Mouse (Mus musculus): ENCODE results near the gene Ppp1r9b.
A peak's percentile ranks its signal among the peaks of the same experiment; 100 is the strongest.
"Not testable (repeated sequence)": the region's sequence is repeated elsewhere in the genome, so short reads cannot be mapped to it uniquely, and the experiment has no call there.

Ppp1r9b gene

DNA sequence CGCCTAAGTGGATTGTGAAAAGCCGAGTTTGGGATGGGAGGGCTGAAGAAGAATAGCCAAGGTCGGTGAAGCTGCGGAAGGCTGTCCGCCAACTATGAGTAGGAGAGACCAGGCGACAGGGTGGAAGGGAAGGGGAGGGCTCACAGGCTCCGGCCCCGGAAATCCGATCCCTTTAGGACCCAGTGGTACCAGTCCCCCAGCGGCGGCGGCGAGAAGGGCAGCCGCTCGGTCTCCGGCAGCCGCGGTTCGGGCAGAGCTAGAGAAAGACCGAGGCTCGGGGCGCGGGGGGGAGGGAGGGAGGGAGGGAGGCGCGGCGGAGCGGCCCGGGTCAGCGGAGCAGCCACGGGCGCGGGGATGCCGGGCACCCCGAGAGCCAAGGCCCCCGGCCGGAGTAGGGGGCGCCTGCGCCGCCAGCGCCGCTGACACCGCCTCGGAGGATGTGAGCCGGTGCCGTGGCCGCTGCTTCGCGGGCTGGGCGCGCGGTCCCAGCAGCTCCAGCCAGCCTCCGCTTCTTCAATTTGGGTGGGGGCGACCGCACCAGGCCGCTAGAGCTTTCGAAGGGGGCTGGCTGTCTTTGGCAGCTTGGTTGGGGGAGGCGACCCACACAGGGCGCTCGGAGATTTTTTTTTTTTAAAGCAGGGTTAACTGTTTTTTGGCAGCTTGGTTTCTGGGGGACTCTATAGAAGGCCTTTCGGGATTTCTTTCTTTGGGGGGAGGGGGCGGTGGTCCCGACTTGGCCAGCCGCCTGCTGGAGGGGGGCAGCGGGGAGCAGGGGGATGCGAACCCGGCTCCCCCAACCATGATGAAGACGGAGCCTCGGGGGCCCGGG, at the start of gene Ppp1r9b:
Ppp1r9b (plus strand) TSS at position 287 of the 829 bp plus-strand sequence.
- peak; percentile 90 for DNase-seq

DNA sequence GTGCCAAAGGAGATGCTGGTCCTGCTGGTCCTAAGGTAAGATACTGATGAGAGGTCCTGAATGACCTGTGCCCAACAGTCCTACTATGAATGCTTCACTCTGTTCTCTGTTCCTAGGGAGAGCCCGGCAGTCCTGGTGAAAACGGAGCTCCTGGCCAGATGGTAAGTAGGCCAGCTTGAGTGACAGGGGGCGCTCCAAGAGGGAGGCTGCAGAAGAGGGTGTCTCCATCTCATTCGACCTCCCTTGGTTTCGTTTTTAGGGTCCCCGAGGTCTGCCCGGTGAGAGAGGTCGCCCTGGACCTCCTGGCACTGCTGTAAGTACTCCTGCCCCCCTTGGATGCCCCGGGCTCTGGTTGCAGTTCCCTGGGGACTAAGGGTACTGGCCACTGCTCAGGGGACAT, 49.7 kb upstream of the Ppp1r9b start:
- no peak for DNase-seq

DNA sequence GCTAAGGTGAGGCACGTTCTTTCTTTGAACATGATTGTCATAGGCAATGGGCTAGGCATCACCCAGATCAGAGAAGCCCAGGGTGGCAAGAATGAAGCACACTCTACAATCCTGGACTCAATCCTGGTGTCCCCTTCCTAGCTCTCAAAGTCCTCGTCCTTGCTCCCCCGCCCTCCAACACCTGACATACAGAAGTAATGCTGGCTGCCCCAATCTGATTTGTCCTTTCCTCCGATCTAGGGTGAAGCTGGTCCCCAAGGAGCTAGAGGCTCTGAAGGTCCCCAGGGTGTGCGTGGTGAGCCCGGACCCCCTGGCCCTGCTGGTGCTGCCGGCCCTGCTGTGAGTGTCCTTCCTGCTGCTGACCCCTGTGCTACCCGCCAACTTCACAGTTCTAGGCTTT, 49.1 kb upstream of the Ppp1r9b start:
- no peak for DNase-seq

DNA sequence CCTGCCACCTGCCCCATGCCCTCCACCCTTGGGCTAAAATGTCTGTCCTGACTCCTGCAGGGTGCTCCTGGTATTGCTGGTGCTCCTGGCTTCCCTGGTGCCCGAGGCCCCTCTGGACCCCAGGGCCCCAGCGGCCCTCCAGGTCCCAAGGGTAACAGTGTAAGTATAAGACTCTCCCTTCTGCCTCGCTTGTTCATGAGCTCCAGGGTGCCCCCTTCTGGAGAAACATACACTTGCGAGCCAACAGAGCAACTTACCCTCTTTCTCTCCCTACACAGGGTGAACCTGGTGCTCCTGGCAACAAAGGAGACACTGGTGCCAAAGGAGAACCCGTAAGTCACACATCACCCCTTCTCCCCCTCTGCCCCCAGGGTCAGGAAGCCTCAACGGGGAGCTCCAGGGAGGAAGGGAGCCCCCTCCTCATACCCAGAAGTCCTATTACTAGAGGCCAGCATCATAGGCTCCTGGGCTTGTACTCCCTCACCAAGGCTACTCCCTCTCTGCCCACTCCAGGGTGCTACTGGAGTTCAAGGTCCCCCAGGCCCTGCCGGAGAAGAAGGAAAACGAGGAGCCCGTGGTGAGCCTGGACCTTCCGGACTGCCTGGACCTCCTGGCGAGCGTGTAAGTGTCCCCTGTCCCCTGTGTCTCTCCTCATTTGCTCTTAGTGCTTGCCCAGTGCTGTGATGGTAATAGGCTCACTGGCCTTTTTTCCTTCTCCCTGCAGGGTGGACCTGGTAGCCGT, 48.4 kb upstream of the Ppp1r9b start:
- DNase-seq: peak; percentile 40

DNA sequence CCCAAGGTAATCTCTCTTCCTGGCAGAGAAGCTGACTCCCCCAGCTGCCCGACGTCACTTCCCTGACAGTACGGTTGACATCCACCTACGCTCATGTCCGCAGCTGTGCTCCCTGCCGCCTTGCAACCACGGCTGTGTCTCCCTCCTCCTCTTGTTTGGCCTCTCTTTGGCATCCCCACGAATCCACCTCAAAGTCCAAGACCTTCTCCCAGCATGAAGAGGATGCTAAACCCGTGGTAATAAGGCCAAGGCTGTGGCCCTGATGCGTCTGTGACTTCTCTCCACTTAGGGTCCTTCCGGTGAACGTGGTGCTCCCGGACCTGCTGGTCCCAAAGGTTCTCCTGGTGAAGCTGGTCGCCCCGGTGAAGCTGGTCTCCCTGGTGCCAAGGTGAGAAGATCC, 47.8 kb upstream of the Ppp1r9b start:
- no peak for DNase-seq

DNA sequence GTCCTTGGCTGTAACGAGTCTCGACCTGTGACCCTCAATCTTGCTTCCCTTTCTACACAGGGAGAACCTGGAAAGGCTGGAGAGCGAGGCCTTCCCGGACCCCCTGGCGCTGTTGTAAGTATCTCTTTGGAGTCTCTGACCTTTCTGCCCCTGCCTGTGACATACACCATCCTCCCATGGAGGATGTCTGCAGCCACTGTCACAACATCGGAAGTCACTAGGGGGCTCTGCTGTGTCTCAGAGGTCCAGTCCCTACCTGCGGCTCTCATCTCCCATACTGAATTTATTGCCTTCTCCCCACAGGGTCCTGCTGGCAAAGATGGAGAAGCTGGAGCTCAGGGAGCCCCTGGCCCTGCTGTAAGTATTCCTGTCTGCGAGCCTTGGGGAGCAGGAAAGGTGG, 46.5 kb upstream of the Ppp1r9b start:
- no peak for DNase-seq

DNA sequence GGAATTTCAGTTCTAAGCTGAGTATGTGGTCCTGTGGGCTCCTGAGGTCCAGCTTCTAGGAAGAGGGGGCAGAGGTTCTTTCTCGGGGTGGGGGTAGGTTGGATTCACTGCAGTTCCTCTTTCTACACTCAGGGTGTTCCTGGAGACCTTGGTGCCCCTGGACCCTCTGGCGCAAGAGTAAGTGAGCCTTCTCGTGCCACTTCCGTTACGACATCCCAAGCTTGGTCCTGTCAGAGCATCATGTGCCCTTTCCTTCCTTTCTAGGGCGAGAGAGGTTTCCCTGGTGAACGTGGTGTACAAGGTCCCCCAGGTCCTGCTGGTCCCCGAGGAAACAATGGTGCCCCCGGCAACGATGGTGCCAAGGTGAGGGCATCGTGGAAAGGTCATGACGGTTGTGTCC, 45.6 kb upstream of the Ppp1r9b start:
- no peak for DNase-seq

DNA sequence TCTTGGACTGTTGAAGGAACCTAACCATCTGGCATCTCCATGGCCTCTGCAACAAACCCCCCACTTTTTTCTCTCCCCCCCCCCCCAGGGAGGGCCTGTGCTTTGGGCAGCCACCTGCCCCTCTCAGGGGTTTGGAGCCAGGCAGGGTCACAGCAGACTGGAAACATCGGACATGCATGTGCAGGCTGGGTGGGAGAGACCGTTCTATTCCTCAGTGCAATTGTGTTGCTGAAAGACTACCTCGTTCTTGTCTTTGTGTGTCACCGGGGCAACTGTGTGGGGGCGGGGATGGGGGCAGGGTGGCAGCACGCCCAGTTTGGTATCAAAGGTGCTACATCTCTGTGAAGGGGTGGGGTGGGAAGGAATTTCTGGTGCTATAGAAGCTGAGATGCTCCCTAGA, 38.7 kb upstream of the Ppp1r9b start:
- no peak for DNase-seq

DNA sequence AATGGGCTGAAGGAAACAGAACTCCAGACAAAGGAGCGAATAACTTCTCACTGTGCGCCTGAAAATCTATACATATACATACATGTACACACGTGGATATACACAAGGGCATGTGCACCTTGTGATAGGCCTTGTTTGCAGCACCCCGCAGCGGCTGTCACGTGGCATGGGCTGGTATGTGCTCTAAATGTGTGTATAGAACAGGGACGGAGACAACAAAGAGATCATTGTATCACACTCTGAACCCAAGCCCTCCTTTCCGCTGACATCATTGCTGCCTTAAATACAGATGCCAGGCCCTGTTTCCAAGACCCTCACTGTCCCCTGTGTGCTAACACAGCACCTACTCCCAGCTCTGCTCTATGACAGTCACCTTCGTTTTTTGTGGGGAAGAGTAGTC, 35.7 kb upstream of the Ppp1r9b start:
- no peak for DNase-seq

DNA sequence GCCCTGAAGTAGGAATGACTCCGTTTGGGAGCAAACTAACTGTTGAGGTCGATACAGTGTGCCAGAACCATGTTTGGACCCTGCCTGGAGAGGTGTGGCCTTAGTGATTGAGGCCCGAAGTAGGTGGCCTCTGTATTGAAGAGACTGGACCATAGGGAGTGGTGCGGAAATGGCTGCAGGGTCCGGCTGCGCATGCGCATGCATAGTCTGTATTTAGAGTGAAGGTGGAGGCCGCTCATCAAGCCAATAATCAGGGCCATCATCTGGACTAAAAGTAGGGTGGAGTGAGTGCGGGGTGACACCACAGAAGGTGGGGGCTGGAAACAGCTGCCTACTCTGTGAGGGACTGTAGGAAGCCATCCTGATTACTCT, 33.2 kb upstream of the Ppp1r9b start:
- no peak for DNase-seq

DNA sequence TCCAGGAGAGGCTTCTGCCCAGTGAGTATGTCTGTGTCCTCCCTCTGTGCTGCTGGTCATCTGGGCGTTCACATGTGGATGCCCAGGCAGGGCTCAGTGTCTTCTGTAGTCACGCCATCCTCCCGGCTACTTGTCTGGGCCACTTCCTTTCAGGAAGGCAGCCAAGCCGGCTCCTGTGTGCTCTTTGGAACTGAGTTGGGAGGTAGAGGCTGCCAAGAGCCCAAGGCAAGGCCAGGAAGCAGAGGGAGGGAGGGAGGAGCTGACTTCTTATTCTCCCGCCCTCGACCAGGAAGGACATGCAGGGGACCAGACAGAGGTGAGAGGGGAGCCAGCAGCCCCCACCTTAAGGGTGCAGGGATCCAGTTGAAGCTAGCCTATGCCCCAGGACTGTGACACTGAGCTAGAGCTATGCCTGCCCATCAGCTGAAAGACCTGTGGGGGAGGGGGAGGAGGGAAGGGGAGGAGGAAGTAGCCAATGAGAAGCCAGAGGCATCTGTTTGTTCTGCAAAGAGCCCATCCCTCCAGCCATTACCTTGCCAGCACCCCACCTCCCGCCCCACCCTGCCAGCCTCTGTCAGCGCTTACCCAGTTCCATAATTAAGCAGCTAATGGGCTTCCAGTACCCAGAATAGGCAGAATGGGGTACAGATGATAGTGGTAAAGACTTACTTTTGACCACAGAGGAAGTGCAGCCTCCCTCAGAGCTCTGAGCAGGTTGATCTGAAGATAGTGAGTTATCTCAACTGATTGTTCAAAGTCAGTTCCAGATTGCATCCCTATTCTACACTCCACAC, 32.6 kb upstream of the Ppp1r9b start:
- DNase-seq: no peak

DNA sequence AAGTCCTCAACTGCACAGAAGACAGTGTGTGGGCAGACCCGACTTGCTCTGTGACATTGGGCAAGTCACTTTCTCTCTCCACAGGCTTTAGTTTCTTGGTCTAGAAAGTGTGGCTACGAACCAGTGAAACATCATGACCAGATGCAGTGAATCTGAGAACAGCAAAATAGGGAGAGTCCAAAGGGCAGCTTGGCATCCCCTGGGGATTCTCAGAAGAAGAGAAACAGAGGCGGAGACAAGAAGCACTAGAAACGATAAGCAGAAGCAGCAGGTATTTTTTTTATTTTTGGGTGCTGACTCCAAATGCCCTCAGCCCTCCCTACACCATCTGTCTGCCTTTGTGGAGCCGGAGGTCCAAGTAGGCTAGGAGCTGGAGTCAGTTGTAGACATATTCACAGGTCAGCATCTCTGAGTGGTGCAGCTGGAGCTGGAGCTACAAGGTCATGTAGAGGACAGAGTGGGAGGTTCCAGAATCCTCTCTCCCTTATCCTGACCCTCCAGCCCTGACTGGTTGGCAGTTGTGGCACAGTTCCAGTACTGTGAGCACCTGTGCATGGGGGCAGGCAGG, 28.2 kb upstream of the Ppp1r9b start:
- no peak for DNase-seq

DNA sequence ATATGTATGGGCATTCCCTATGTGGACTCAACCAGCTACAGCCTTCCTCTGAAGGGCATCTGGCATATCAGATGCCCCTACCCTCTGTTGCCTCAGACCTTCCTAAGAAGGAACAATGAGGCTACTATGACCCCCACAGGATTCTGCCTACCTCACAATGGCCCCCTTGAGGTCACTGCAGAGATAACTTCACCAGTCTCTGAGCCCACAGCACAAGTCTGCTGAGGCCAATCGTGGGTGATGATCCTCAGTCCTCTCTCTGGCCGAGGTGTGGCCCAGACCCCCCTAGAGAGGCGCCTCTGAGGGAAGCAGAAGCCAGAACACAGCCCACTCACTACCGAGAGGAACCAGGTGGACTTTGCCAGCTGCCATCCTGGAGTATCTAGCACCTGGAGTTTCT, 23.4 kb upstream of the Ppp1r9b start, which contains the start of gene Hils1:
Hils1 (plus strand) TSS at position 175 of the 400 bp plus-strand sequence.
- DNase-seq: no peak

DNA sequence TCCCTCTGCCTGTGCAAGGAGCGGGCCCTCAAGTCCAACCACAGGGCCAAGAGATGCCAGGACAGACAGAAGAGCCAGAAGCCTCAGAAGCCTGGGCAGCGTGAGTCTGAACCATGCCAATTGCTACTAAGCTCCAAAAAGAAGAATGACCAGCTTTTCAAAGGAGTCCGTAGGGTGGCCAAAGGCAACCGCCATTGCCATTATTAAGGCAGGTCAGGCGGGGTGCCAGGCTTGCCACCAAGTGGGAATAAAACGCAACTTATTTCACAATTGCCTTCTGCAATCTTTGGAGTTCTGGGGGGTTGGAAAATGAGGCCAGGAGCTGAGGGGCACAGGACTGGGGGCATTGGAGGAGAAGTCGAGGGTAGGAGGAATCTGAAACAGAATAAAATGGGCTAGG, 22.6 kb upstream of the Ppp1r9b start:
- no peak for DNase-seq

DNA sequence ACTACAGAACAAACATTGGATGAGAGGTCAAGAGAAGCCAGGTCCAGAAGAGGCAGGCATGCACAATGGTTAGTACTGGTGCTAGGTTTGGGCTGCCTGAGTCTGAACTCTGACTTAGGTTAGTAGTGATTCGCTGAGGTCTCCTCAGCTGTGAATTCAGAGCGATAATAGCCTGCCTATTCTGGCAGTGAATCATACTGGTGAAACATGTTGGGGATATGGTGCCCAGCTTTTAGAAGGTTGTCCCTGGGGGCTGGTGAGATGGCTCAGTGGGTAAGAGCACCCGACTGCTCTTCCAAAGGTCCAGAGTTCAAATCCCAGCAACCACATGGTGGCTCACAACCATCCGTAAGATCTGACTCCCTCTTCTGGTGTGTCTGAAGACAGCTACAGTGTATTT, 21.1 kb upstream of the Ppp1r9b start:
- DNase-seq: not testable (repeated sequence)

DNA sequence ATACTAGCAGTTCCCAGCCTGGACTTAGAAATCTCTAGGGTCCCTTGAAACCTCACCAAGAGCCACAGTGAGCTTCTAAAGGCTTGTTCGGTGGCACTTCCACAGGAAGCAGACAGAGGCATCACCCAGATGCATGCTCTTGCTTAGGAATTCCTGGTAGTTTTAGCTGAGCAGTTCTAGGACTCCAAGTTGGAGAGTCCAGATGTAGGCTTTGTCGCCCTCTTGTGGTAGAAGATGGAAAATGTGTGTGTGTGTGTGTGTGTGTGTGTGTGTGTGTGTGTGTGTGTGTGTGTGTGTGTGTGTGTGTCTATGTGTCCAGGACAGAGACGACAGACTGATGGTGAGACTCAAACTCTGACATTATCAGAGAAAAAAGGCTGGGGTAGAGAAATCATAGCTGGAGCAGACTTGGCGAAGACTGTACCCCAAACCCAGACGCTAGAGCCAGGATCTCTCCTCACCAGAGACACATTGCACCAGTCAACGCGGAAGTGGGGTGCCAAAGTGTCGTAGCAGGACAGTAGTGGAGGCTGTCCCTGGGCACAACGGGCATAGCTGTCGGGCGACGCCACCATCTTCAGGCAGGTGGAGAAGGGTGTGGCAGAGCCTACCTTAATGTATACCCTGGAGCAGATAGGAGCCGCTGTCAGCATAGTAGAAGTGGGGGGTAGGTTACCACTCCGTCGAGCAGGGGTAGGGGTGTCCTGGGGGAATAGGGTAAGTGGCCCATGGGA, 20.5 kb upstream of the Ppp1r9b start:
- peak; percentile 66 for DNase-seq

DNA sequence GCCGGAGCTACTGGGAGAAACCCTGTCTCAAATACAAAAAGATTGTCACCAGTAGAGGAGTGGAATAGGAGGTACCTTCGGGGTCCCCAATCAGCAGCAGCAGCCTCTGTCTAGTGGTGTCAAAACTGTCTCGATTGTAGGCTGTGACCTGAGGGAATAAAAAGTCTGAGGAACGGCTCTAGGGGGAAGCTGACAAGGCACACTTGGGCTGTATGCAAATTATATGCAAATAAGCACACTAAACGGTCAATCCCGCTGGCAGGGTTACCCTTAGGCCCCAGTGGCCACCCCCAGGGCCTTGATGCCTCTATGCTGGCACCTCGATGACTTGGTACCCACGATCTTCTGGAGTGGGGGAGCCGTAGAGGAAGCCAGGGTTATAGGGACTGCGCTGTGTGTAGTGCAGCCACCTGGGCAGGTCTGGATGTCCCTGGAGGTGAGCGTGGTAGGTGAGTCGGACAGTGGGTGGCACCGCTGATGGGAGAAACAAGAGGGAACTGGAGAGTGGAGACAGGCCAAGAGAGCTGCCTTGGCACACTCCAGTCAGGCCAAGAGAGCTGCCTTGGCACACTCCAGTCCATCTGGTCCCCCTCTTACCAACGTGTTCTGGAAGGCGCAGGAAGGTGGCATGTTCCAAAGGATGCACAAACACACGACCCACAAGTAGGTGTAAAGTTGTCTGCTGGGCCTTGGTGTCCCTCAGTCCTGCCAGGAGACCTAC, 18.8 kb upstream of the Ppp1r9b start:
- peak; percentile 47 for DNase-seq

DNA sequence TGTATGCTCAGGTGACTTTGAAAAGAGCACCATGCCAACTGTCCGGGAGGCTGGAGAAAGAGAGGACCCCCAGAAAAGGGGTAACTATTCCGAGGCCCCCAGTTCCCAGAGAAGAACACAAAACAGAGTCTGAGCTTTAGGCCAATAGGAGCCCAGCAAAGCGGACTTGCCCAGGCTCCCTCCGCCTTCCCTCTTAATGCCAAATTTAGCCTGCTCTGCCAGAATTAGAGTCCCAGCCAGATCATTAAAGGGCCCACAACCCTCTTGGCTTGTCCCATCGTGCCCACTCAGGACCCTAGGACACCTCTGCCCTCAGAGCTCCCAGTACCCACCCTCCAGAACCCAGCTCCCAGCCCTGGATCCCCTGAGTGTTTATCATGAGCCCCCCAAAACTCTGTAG, 17.9 kb upstream of the Ppp1r9b start:
- DNase-seq: no peak

DNA sequence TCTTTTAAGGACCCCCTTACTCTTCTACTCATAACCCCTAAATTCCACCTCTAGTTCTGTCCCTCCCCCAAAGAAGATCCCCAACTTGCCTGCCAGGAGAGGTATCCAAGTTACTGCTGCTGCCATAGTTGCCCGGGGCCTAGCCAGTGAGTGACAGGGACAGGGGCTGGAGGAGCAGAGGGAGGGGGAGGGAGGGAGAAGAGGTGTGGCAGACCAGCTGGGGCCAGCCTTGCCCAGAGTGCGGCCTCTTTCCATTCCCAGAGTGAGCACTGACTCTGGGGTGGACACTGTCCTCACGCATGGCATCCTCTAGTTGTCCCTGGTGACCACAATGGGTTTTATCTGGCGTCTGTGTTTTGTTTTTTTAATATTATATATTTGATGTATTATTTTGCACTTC, 17.5 kb upstream of the Ppp1r9b start:
- DNase-seq: no peak

DNA sequence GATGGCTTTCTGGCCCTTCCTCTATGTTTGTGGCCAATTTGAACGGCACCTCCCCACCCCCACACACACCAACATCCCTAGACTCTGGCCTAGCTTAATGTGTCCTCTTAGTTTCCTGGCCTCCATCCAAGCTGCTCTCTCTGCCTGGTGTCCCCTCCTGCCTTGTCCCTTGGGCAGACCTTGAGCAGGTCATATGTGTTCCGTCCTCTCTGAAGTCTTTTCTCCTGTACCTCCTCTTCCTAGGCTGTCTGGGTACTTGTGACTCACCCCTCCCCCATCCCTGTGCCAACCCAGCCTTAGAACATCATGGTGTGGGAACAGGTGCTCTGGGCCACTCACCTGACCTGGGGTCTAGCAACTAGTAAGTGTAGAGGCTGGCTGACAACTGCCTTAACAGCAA, 15.9 kb upstream of the Ppp1r9b start:
- no peak for DNase-seq

DNA sequence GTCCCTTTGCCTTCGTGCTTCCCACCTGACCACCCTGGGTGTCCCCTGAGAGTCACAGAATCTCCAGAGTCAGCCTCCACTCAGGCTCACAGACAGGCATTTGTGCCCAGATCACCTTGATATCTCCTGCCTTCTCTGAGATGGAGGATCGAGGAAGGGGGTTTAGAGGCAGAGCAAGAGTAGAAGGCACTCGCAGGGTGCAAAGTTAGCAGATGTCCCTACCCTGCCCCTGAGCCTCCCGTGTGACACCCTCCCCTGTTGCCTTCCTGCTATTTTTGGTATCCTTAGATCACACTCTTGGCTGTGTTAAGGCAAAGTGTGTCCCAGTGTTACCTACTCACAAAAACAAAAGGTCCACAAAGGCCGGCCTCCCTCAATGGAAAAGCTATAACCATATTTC, 14.6 kb upstream of the Ppp1r9b start, which contains the start of gene Sgca:
Sgca (minus strand) TSS at position 129 of the 400 bp plus-strand sequence.
- DNase-seq: no peak
